Mouse (Mus musculus) retina, postnatal 7 days (tissue): ENCODE data around the gene 1110025L11Rik.
"Not testable (repeated sequence)": the region's sequence is repeated elsewhere in the genome, so short reads cannot be mapped to it uniquely, and the experiment has no call there.

Experiments used
- DNase-seq: peaks from one replicate; pipeline ENCODE4 v3.0.0-alpha.2; 2012; ENCODE audit warnings: low read depth, low spot score

The 1110025L11Rik gene

DNA sequence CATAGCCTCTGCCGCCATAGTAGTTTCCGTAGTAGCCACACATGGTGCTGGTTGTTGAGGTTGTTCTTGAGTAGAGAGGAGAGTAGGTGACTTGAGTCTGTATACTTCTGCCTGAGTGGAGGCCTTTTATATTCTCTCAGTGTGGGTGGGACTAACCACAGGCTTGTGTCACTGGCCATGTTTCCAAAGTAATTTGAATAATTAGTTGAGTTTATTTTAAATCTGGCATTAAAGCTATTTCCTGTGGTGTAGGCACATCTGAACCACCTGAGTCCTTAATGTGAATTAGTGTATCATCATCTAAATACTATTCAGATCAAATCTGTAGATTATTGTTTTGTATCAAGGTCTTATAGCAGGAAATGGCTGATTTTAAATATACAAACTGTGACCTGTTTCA lies at the start of gene 1110025L11Rik:
1110025L11Rik (minus strand) TSS at position 101 of the 400 bp plus-strand sequence.
- not testable (repeated sequence) for DNase-seq

DNA sequence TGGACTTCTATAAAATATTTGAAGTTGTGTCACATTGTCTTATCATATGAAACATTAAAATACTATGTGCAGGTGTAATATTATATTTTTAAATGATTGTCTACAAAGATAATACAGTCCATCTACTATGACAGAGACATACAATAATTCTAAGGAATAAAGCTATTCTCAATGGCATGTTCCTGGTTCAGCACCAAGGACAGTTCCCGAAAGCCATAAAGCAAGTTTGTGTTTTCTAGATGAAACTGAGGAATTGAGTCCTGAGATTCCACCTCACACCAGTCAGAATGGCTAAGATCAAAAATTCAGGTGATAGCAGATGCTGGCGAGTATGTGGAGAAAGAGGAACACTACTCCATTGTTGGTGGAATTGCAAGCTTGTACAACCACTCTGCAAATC lies 7.2 kb upstream of the 1110025L11Rik start:
- DNase-seq = not testable (repeated sequence)

DNA sequence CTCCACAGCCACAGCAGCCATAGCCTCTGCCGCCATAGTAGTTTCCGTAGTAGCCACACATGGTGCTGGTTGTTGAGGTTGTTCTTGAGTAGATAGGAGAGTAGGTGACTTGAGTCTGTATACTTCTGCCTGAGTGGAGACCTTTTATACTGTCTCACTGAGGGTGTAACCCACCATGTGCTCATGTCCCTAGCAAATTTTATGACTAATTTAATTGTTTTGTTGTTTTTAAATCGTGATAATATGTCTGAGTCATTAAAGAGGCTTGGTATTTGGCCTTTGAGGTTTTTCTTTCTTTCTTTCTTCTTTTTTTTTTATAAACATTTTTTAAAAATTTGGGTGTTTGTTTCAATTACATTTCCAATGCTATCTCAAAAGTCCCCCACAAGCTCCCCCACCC lies 16.0 kb downstream of the 1110025L11Rik start, which contains the start of gene Krtap6-5:
Krtap6-5 (minus strand) TSS at position 101 of the 400 bp plus-strand sequence.
- no peak for DNase-seq

DNA sequence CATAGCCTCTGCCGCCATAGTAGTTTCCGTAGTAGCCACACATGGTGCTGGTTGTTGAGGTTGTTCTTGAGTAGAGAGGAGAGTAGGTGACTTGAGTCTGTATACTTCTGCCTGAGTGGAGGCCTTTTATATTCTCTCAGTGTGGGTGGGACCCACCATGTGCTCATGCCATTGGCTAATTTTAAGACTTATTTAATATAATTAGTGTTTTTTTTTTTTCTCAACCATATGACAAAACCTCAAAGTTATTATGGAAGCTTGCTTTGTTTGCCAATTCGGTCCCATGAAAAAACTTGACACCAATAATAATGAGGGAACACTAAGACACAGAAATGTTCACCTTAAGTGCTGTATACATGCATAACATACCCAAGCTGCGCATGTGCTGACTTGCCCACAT lies 22.4 kb downstream of the 1110025L11Rik start, which contains the start of gene Gm10228:
Gm10228 (minus strand) TSS at position 101 of the 400 bp plus-strand sequence.
- DNase-seq = not testable (repeated sequence)

DNA sequence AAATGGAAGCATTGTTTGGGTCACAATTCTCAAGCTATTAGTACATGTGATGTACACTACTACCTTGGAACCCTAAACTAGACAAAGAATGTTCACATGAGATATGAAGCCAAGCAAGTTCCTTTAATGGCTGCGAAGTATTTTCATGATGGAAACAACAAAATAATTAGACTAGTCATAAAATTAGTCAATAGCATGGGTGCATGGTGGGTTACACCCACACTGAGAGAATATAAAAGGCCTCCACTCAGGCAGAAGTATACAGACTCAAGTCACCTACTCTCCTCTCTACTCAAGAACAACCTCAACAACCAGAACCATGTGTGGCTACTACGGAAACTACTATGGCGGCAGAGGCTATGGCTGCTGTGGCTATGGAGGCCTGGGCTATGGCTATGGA lies 32.4 kb downstream of the 1110025L11Rik start, which contains the start of gene Krtap6-1:
Krtap6-1 (plus strand) TSS at position 301 of the 400 bp plus-strand sequence.
- DNase-seq = not testable (repeated sequence)

DNA sequence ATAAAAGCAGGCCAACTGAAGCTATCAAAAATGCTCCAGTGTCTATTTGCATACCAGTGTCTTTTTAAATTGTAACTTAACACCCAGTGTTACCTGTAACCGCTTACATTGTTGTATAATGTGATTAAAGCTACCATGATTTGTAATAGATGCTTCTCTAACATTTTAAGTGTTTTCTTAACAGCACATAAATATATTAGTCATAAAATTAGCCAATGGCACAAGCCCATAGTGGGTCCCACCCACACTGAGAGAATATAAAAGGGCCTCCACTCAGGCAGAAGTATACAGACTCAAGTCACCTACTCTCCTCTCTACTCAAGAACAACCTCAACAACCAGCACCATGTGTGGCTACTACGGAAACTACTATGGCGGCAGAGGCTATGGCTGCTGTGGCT lies 48.8 kb downstream of the 1110025L11Rik start, which contains the start of gene Gm10229:
Gm10229 (plus strand) TSS at position 301 of the 400 bp plus-strand sequence.
- DNase-seq = not testable (repeated sequence)

DNA sequence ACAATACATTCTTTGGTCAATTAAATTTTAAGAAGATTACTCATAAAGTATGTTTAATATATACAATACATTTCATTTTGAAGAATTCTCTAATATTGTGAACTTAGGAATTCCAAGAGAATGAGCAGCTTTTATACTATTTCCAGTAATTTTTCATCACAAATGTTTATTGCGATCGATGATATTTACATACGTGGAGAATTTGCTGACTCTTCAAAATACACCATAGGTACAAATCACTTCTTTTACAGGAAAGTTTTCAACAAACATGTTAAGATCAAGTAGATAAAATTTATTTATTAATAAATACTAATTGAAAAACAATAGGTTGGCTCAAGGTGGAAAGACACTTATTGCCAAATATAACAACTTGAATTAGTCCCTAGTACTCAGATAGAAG lies 49.8 kb downstream of the 1110025L11Rik start:
- DNase-seq = no peak
